Mouse (Mus musculus) heart, adult 2 months (tissue): ENCODE results near the gene Zc3h12a.

ENCODE experiments used
- CTCF ChIP-seq: fragments of 200-600 bp; IDR thresholded peaks from 2 replicates; pipeline ENCODE4 v1.8.1; 2022; ENCODE audit warnings: antibody characterized with exemption, mild to moderate bottlenecking, moderate library complexity
- POLR2A ChIP-seq: fragments of 200-500 bp; IDR thresholded peaks from 2 replicates; pipeline ENCODE4 v1.6.1; 2011; ENCODE audit warnings: mild to moderate bottlenecking, low read depth, low read length, control low read depth; ENCODE audit not compliant: insufficient read depth

DNA sequence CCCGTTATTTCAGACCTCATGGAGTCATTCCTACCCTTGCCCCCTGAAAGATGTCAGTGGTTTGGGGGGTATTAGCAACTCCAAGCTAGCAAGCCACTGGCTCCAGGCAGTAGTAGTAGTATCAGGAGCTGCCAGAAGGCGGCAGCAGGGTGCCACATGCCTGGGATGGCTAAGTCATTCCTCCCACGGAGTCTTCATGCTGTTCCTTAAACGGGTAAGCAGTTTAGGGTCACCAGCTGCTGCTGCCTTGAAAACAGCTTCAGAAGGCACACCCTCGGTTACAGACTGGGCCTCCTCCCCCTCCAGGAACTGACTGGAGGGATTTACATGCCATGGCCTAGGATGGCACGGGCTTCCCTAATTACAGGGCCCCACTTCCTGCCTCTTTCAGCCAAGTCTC is 13.0 kb downstream of the Zc3h12a start:
- peak; percentile 95 for TF ChIP-seq CTCF
- no peak for TF ChIP-seq POLR2A
